Mouse (Mus musculus) frontal cortex, postnatal 10 days (tissue): ENCODE data around the gene Hcn1.

Source experiments
- DNase-seq, 2 experiments: peaks; one replicate each; pipeline ENCODE4 v3.0.0; 2022; ENCODE audit warnings: low spot score in 2 of 2, mixed read lengths in 1 of 2

The Hcn1 gene

GRCm38 (mm10) chr13:117602181-117602580 is at the start of gene Hcn1:
Gene Hcn1 (plus strand): TSS chr13:117602320.
- DNase-seq: peak; percentile 59 to 83

GRCm38 (mm10) chr13:117567251-117567650 is 34.9 kb upstream of the Hcn1 start:
- DNase-seq: peak; percentile 18 to 21

- no peak for DNase-seq
These were observed 30.4 kb upstream of the Hcn1 start for GRCm38 (mm10) chr13:117571747-117572146.

GRCm38 (mm10) chr13:117594494-117595182 is 7.5 kb upstream of the Hcn1 start:
- no peak for DNase-seq

GRCm38 (mm10) chr13:117595183-117595532 is 7.0 kb upstream of the Hcn1 start:
- no peak for DNase-seq

DNA sequence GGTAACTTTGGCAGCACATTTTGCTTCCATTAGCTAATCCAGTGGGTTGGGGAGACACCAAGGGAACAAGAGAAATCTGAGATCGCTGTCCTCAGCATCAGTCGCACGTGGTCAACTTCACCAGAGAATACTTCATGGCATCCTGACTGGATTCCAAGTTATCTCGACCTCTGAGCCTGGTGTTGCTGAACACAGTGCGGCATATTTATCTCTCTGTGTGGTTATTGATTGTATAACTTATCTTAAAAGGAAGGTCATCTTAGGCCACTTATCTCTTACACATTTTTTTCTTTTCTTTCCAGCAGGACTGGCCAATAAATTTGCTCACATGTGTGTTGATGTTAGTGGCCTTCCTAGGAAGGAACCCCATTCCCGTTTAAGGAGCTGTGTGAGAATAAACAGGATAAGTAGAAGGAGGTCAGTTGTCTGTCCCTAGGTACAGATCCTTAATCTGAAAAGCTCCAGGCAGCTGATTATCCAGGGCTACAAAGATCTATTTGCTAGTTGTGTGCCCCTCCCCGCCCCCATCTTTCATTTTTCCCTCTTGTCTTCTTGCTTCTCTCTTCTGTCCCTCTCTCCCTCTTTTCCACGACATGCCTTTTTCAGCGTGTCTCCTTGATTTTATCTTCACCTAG is 672 bp upstream of the Hcn1 start:
- DNase-seq: no peak

GRCm38 (mm10) chr13:117602617-117603358 is 668 bp downstream of the Hcn1 start:
- DNase-seq: peak; percentile 15 to 36

- peak in 1 of 2 experiments; percentile 16 for DNase-seq
These were observed 1.3 kb downstream of the Hcn1 start for GRCm38 (mm10) chr13:117603421-117603820.

DNA sequence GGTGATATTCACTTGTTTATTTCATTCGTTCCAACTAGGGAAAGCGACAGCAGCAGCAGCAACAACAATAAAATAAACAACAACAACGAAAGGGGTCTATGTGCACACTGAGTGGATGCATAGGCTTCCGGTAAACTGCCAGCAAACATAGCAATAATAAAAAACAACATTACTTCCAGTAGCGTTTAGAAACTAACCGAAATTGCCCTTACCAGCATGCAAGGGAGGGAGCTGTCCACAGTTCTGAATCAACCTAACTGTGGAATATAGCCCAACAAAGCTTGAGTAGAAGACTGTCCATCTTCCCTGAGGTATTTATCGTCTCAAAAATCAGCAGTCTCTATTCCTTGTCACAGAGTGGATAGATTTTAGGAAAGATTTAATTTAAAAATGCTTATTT is 2.0 kb downstream of the Hcn1 start:
- DNase-seq: no peak

DNA sequence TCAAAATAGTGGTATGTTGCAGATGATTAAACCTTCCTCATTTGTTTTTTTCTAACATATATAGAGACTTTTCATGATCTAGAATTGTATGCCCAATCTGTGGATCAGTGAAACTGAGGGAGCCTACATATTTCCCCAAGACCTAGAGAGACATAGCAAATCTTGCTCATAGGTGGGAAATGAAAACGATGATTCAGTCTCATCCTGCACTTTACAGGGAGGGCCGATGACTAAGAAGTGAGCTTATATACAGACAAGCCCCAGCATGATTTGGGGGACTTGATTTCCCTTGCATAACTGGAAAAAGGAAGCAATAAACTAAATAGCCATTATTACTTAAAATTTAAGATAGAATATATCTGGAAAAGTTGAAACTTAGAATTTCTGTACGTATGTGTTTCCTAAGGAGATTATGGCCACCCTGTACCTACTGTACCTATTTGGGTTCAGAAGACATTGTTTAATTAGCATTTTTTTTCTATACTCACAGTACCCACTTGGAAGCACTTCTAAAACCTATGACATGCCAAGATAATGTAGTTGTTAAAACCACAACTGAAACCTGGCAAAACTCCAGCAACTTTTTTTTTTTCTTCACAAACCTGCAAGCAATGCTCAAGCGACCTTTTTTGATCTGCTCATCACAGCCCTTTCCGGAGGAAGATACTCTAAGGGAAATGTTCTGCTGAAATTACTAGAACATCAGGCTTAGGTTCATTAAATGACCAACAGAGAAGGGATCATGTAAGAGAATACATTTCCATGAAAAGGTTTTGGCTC is 3.0 kb downstream of the Hcn1 start:
- no peak for DNase-seq

DNA sequence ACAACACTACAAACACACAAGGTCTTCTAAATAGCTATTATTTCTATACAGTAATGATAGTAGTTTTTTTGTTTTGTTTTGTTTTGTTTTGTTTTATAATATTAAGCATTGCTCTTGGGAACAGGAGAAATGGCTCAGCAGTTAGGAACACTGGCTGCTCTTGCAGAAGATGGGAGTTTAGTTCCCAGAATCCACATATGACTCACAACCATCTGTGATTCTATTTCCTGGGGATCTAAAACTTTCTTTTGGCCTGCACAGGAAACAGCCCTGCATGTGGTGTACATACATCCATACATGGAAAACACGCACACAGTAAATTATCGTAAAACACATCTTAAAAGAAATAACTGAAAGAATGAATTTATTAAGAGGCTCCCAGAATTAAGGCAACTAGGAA is 9.8 kb downstream of the Hcn1 start:
- DNase-seq: no peak

DNA sequence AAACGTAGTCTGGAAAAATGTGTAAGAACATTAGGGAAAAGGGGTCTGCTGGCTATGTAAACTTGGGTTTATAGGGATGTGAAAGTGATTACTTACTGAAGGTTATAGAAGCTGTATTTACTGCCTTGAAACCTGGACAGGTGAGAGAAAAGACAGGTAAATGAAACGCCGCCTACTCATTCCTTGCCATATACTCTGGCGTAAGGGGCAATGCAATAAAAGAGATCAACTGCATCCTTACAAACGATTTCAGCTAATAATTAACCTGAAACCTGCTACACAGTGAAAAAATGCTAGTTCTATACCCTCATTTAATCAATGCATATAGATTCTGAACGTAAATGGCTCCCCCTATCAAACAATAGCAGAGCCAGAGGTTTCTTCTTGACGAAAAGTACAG is 17.4 kb downstream of the Hcn1 start:
- no peak for DNase-seq

DNA sequence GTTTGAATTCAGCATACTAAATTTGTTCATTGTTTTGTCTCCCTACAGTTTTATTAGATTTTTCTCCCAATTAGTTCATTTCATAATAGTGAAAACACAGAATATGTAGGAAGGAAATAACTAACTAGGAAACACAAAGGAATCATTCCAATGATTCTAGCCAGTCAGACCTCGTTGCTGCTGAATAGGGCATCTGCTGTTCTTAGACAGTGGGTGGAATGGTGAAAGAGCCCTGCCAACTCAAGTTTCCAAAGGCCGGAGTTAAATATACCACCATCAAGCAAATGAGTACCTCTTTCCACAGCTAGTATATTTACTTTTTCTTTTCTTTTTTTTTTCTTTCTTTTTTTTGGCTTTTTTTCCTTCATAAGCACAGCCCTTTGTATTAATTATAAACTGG is 55.4 kb downstream of the Hcn1 start:
- DNase-seq: no peak

DNA sequence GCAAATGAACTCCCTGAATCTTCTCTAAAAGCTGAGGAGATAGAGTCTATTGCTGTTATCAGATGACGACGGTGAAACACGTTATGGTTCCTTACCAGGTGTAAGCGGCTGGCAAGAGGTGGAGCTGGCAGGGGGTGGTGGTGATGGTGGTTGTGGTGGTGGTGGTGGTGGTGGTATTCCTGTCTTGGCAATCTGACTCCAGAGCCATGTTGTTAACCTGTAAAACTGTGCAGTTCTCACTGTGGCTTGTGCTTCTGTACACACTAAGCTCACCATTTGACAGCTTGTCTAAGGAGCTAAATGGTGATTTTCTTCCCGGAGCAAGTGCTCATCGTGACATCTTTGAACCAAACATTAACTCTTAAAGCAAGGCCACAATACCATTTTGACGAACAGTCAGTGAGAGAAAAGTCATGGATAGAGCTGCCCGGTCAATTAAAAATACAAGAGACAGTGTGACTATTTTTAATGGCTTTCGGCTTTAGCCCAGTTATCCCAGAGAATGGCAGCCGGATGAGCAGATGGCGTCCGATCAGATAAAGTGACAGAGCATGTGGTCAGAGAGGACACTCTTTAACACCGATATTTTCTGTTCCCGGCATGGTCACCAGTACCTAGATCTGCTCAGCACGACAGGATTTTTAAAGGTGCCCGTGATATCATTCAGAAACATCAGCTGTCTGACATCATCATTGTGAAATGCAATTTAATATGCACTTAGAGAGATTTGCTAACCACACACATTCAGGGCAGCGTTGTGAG is 56.5 kb downstream of the Hcn1 start:
- no peak for DNase-seq

DNA sequence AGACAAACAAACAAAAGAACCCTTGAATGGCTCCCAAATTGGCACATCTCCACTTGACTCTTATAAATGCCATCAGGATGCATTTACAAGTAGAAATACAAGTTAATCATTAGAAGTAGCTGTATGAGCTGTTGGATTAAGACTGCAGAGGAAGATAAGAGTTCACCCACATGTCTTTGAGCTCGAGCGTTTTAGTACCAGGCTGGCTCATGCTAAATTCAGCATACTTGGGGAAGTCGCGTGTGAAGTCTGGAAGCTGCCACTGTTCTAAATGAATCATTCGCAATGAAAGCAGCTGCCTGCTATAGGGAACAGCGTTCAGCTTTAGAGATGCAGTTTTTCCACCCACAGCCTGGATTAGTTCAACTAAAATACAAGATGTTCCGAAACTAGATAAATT is 57.4 kb downstream of the Hcn1 start:
- DNase-seq: peak; percentile 47 to 62

DNA sequence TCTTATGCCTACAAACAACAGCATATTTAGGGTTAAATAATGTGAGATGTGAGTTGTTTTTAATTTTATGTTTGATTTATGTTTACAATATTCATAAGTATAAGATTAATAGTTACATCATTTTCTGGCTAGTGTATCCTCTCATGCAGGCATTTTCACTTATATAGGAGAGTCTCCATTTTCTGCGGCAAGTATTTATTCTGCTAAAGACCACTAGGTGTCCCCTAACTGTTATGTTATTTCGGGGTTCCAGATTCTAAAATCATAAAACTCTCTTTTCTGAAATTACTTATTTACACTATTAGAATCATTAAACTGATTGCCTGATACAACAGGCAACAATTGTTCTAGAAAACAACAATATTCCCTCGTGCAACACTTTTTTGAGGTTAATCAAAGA is 60.5 kb downstream of the Hcn1 start:
- DNase-seq: no peak

- DNase-seq: no peak
These were observed 67.2 kb downstream of the Hcn1 start for GRCm38 (mm10) chr13:117669303-117669702.

DNA sequence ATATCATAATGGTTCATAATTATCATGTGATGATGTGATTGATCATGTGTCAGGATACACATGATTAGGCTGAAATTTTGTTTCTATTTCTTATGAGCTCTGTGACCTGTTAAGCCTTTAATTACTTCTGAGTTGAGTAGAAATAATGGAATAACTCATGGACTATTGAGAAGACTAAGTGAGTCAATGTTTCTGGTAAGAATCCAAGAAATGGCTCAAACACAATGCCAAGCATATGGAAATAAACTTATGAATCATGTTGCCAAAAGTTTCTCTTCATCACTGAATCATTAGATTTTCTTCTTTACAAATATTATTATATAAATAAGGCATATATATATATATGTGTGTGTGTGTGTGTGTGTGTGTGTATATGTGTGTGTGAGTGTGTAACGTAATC is 69.7 kb downstream of the Hcn1 start:
- no peak for DNase-seq

DNA sequence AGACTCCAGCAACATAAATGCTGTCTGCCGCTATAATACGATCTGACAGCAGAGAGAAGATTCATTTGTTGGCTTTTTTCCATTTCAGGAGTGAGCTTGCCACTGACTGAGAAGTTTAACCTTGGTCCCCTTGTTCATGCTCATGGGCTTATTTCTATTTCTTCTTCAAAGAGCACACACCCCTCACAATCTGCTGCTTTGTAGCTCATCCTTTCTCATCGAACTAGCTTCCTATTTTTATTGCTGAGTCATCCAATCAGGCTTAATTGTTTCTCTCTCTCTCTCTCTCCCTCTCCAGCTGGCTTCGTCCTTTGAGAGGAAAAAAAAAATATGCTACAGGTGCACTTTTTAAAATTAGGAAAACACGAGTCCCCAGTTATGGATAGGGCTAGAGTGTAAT is 74.3 kb downstream of the Hcn1 start:
- no peak for DNase-seq

DNA sequence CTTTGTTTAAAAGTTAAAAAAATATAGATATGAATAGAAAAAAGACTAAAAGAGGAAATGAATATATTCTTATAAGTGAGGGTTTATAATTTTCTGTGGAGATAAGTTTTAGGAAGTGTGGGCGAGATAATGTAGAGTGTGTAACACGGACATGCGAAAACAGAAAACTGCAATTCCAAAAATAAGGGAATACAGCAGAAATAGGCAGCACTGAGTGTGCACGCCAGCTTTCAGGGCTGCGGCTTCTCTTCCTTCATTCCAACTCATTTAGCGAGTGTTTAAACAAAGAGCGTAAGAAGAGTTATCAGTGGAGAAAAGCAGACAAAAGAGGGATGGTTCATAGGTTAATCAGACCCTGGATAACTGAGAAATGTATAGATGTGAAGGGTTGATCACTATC is 85.5 kb downstream of the Hcn1 start:
- DNase-seq: no peak

DNA sequence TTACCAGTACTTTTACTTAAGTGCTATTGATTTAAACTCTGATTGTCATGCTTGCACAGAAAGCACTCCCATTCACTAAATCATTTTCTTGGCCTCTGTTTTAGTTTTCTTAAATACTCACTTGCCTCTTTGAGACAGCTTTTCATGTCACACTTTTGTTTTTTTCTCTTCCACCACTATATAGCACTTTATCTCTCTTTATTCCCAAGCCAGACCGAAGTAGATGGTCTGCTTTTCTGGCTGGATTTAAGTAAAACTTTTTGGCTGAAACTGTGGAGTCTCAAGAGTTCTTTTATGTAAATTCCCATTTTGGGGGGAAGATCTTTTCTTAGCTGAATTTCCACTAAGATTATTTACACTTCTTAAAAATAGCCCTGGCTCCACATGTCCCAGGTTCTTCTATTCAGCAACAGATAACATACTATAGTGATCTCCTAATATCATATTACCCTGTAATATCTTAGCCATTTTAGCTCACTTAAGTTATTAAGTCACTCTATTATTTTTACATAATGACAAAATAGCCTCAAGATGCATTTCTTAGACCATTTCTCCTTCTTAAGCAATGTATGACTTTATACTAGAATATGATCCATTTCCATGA is 92.7 kb downstream of the Hcn1 start:
- no peak for DNase-seq
